Mouse (Mus musculus) CD4-positive naive resting alpha-beta T cell, adult 57 days (primary cell): ENCODE measurements around the gene Carm1. TPM values are rescaled to one million over a fixed set of nuclear protein-coding genes. Genes with fewer than 3 reads are reported as not detected.

ENCODE experiments used
- total RNA-seq: library from RNA; stranded (reverse); gene quantifications from one replicate; pipeline ENCODE4 v1.2.4, GENCODE M21; 2023

Gene Carm1
- 59.5 TPM for total RNA-seq

GRCm38 (mm10) chr9:21546789-21547074 is at the start of gene Carm1:
Carm1 (plus strand) TSS chr9:21546894.

DNA sequence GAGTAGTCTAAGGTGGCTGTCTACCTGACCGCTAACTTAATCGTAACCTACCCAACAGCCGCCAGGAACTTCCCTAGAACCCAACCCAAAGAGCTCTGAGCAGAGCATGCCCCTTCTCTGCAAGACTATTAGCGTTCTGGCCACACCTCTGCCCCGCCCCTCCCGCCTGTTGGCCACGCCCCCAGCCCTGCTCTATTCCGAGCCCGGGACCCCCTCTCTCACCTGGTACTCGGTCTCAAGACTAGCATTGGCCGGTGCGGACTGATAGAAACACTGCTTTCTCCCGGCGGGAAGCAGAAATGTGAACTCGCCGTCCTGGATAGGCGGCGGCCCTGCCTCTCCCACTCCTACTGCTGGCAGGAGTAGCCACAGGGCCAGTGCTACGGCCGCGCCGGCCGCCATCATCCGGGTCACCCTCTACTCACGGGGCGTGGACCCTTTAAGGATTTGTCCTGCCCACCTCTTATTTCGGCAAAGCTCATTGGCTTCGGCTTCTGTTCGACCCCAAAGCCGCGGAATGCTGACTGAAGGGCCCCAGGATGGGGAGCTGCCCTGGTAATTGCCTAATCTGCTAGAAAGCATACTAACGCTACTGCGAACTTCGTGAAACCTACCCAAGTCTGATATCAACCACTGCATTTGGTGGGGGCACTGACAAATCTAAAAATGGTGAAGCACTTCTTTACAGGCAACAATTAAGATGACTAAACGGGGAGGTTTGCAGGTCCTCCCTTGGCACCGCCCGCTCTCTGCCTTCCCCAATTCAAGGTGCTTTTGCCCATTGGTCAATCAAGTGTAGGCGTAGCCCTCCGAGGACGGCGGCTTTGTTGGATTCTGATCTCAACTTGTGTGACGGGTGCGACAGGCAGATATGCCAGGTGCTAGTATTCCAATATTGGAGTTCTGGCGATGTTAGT is 36.7 kb upstream of the Carm1 start, which contains the start of gene Tmed1:
Gene Tmed1, minus strand, starts transcription at position 481 of the 917 bp plus-strand sequence.

DNA sequence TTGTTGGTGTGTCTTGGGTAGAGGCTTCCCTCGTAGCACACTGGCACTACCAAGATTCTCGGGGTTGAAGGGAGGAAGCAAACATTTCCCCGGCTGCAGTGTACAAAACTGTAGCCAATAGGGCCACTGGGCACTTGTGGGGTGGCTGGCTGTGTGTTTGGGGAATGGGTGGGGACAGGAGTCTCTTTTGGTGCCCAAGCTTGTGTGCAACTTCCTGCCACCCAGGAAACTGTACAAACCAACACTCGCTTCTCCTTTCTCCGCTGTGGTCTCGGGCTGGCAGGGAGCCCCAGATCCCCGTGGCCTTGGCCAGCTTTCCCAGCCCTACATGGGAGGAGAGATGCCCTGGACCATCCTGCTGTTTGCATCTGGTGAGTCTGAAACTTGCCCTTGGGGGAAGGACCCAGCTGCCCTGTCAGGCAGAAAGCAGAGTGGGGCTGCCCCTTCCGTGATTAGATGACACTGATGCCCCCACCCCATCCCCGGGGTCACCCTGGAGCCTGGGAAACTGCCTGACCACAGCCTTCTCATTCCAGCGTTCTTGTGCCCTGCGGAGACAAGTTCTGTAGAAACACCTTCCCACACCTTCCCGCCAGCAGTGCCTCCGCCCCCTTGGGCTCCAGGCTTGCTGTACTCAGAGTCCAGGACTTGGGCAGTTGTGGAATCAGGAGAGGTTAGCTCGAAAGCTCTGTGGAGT is 20.6 kb upstream of the Carm1 start, which contains the start of gene AB124611:
Gene AB124611, plus strand, starts transcription at position 240 of the 697 bp plus-strand sequence.

DNA sequence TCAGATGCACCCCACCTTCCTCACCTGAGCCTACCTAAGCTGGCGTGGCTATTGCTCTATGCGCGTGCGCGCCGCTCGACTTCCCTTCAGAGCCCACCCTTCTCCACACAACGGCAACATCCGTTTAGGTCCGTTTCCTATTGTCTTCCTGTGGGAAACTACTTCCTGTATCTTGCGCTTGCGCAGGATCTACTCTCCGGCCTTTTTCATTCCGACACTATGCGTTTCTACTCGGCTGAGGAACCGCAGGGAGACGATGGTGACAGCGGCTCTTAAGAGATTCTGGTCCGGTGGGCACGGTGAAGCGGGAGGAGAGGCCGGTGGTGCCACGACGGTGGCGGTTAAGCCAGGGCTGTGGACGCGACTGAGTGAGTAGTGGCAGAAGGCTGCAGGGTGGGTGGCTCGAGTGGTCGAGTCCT is 46.0 kb downstream of the Carm1 start, which contains the start of the genes Timm29 and Yipf2:
Gene Timm29, plus strand, starts transcription at position 20 of the 419 bp plus-strand sequence.
Gene Yipf2, minus strand, starts transcription at position 126 of the 419 bp plus-strand sequence.

GRCm38 (mm10) chr9:21615617-21616231 is 69.0 kb downstream of the Carm1 start, which contains the start of gene Smarca4:
Smarca4 (plus strand) TSS chr9:21616169.

Other genes with a start within 250 kb of the Carm1 start
- gene Ap1m2, start 234.6 kb upstream of the Carm1 start, total RNA-seq: 4.0 TPM
- 379 TPM for gene Slc44a2, start 226.2 kb upstream of the Carm1 start, total RNA-seq
- 116 TPM for gene Ilf3, start 179.0 kb upstream of the Carm1 start, total RNA-seq
- gene Qtrt1, start 135.1 kb upstream of the Carm1 start, total RNA-seq: 84.4 TPM
- 346 TPM for gene Dnm2, start 122.0 kb upstream of the Carm1 start, total RNA-seq
- gene Tmed1, start 36.6 kb upstream of the Carm1 start, total RNA-seq: 0.47 TPM
- 70.4 TPM for gene AB124611, start 20.7 kb upstream of the Carm1 start, total RNA-seq
- 29.6 TPM for gene Timm29, start 45.8 kb downstream of the Carm1 start, total RNA-seq
- gene Yipf2, start 45.9 kb downstream of the Carm1 start, total RNA-seq: 13.5 TPM
- gene Smarca4, start 69.3 kb downstream of the Carm1 start, total RNA-seq: 88.7 TPM
- gene Ldlr, start 176.6 kb downstream of the Carm1 start, total RNA-seq: 56.5 TPM
- gene Spc24, start 213.4 kb downstream of the Carm1 start, total RNA-seq: 1.9 TPM